Mouse (Mus musculus): ENCODE results near the gene Ank. TPM values are rescaled to one million over a fixed set of nuclear protein-coding genes. Genes with fewer than 3 reads are reported as not detected.

The Ank gene
- total RNA-seq, 4 experiments from 2014 or later: 216 to 229 (median 226) TPM

DNA sequence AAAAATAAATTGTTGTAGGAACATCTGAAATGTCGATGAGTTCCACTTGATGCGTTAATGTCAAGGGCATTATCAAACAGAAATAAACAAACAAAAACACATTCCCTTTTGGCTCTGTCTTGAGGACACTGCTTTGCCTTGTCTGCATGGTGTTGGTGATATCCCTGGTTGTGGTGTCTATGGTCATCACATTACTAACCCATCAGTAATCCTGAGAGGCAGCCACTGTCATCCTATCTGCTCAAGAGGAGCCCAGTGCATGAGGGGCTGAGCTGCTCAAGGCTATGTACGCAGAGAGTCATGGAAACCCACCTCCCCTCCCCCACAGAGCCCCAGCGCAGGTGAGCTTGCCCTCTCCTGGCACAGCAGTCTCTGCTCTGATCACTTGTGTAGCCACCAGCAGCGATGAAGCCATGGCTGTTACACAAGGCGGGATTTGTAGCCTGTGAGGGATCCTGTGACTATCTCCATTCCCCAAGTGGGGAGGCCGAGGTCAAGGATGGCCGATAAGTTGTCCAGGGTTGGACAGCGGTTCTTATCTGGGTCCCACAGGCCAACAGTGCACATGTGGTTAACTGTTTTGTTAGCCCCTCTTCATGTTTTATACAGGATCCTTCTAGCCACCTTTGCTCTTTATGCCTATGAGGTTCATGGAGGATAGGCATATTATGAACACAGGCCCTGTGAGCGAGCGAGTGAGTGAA lies 30.3 kb downstream of the Ank start:
- DNase-seq (ENCODE audit: low spot score): no peak

DNA sequence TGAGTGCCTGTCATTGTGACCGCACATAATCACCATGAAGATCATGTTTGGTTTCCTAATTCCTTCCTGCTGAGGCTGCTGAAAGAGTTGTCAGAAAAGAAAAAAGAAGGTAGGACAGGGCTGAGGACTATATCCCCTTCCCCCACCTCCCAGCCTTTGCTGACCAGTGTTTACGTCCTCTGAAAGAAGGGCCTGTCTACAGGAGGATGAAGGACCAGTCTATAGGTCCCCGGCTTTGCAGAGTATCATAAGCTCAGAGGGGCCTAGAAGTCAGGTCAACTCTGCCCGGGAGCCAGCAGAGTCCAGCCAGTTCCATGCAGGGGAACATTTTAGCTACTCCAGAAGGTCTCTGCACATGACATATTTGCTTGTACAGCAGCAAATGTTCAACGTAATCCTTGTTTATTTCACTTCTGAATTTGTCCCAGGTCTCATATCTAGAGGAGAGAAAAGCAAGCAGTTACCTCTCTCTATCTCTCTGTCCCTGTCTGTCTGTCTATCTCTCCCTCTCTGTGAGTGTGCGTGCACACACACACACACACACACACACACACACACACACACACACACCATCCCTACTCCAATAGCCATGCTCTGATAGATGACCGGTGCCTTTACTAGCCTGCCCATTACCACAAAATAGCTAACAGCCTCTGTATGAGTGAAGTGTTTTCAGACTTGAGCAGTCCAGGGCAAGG lies 31.0 kb downstream of the Ank start:
- no peak for DNase-seq (ENCODE audit: low spot score)

GRCm38 (mm10) chr15:27498078-27498477 lies 31.6 kb downstream of the Ank start:
- DNase-seq (ENCODE audit: low spot score): no peak

DNA sequence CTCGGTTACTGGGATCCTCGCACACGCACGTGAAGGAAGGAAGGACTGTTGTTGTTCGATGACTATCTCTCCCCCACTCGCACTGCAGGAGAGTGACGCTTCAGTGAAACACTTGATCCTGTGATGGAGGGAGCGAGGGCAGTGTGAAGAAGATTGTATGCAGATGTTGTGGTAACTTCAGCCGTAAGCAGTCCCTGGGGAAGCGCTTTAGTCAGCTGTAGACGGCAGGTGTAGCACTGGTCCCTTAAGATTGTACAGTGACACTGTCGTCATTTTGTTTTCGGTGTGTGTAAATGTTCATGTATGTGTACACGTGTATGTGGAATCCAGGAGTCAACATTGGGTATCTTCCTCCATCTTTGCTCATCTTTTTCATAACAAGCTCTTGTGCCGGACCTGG lies 33.9 kb downstream of the Ank start:
- no peak for DNase-seq (ENCODE audit: low spot score)

DNA sequence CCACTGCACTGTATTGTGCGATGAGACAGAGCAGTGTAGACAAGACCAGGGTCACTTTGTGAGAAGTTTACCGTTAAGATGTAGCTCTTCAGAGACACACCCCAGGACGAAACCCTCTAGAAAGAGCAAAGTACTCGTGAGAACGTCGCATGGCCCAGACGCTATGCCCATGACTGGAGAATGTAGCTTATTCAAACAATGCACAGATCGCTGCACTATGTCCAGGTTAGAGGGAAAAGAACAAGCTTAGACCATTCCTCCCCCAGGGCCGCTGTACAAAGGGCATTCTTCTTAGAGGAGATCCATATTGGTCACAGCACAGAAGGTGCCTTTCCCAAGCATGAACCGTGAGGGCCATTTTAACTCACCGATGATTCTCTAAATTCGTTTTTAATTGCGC lies 35.9 kb downstream of the Ank start:
- DNase-seq (ENCODE audit: low spot score): no peak

DNA sequence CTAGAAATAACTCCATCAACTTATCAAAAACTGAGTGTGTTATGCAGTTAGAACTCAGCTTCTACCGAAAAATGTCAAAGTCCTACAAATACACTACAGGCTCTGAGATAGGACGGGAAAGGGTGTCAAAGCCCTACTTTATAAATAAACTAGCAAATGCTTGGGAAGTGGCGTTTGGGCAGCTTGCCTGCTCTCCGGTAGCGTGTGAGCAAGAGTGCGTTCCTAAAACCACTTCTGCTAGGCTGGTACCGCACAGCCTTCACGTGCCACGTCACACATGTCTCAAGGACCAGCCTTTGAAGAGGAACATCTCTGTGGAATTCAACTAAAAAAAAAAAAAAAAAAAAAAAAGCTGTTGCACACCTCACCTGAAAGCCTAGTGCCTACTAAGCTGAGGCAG lies 36.7 kb downstream of the Ank start:
- DNase-seq (ENCODE audit: low spot score): no peak

- no peak for DNase-seq (ENCODE audit: low spot score)
These were observed 37.6 kb downstream of the Ank start for GRCm38 (mm10) chr15:27503801-27504730.

GRCm38 (mm10) chr15:27506127-27506886 lies 39.8 kb downstream of the Ank start:
- DNase-seq (ENCODE audit: low spot score): no peak

GRCm38 (mm10) chr15:27506893-27507596 lies 40.6 kb downstream of the Ank start:
- DNase-seq (ENCODE audit: low spot score): no peak

DNA sequence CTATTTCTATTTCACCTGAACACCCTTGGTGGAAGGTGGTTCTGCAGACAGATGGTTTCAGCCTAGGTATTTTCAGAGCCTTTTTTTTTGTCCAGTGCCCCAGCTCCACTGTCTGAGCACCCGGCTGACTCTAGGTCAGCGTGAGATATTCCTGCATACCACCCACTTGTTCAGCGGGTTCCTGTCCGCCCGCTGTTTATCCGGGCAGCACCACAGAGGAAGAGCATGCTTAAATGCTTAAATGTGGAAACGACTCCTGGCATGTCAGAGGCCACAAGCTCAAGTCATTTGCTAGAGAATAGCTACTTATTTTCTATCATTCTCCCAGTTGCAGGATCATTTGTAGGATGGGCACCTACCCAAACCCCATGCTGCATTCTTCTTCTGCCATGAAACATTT lies 41.7 kb downstream of the Ank start:
- DNase-seq (ENCODE audit: low spot score): no peak

DNA sequence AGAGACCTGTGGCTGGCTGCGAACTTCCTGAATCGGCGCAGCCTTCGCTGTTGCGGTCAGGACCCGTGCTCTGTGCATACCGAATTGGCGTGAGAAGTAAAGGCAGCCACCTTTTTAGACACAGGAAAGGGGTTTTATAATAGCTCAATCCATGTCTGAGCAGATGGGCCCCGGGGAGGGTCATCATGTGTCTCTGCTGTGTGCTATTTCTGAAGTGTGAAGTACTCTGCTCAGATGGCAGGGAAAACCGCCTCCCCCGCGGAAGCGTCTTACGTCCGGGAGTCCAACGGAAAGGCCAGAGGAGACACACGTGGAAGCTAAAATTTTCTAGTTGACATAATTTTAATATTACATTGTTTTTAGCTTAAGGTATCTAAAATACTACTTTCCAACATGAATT lies 42.5 kb downstream of the Ank start:
- no peak for DNase-seq (ENCODE audit: low spot score)

- DNase-seq (ENCODE audit: low spot score): no peak
These were observed 50.5 kb downstream of the Ank start for GRCm38 (mm10) chr15:27516927-27517326.

- DNase-seq (ENCODE audit: low spot score): no peak
These were observed 51.5 kb downstream of the Ank start for GRCm38 (mm10) chr15:27518026-27518425.

DNA sequence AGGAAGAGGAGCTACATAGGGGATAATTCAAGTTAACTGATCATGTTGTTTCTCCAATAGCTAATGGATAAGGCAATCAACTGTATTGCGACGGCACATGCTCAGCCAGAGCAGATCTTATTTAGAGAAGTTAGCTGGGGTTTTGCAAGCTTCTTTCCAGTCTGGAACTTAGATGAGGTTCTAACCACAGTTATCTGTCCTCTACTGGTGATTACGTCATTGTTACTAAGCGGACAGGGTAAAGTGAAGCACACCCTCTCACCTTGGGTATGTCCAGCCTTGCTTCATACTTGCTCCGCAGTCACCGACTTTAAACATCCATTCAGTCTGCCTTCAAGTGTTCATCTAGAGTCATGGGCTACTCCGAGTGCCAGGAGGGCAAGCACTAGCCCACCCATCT lies 53.4 kb downstream of the Ank start:
- DNase-seq (ENCODE audit: low spot score): no peak

GRCm38 (mm10) chr15:27525233-27526005 lies 58.9 kb downstream of the Ank start:
- no peak for DNase-seq (ENCODE audit: low spot score)

DNA sequence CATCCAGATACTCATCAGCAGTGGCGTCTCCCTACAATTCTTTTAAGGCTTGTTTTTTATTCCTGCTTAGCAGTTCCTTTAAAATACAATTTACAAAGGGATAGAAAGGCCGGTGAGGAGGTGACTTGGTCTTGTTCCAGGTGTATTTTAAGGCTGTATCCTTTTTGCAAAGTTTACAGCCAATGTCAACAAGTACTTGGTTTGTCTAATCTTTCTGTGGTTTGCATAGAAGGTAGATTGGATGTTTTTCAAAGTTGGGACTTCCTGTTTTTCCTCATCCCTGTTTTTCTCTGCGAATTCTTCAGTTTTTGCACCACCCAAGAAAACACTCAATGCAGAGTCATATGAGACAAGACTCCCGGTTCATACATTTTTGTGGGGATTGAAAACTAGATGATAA lies 62.4 kb downstream of the Ank start:
- DNase-seq (ENCODE audit: low spot score): no peak

DNA sequence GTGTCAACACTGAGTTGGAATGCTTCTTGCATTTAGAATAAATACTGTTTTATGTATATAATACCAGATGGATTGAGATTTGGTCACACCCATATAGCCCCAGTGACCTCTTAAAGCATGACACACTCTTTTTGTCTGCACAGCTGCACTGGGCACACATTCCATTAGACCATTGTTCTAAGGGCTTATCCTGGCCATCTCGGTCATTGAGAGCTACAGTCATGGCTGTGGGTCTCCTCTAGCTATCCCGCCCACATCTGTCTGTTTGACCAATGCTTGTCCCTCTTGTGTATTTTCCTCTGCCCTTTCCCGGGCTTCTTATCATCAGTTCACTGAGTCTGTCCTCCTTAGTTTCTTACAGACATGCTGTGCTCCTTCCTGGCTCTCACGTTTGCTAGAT lies 63.5 kb downstream of the Ank start:
- no peak for DNase-seq (ENCODE audit: low spot score)

- DNase-seq (ENCODE audit: low spot score): no peak
These were observed 66.6 kb downstream of the Ank start for GRCm38 (mm10) chr15:27533036-27533435.

GRCm38 (mm10) chr15:27535681-27536080 lies 69.2 kb downstream of the Ank start:
- no peak for DNase-seq (ENCODE audit: low spot score)

GRCm38 (mm10) chr15:27536186-27536585 lies 69.7 kb downstream of the Ank start:
- no peak for DNase-seq (ENCODE audit: low spot score)
